Mouse (Mus musculus) midbrain, embryonic 15.5 days (tissue): ENCODE results near the gene Pkd1l2. TPM values are rescaled to one million over a fixed set of nuclear protein-coding genes. Genes with fewer than 3 reads are reported as not detected.

Source experiments
- ATAC-seq: fragments of 200-750 bp; cut with Nextera tagmentation; replicated peaks from 2 replicates; pipeline ENCODE4 v1.8.0; 2017; ENCODE audit warnings: moderate TSS enrichment
- H3K27ac ChIP-seq: fragments of 300-500 bp; sonication (generic); 2 replicates; pipeline ENCODE4 v1.5.1; 2015; ENCODE audit warnings: mild to moderate bottlenecking, inconsistent platforms
- H3K27me3 ChIP-seq: fragments of 300-500 bp; sonication (generic); replicated peaks from 2 replicates; pipeline ENCODE4 v1.6.1; 2015; ENCODE audit warnings: inconsistent platforms
- H3K36me3 ChIP-seq: fragments of 300-500 bp; sonication (generic); replicated peaks from 2 replicates; pipeline ENCODE4 v1.6.1; 2015; ENCODE audit warnings: inconsistent platforms
- H3K4me1 ChIP-seq: fragments of 300-500 bp; sonication (generic); 2 replicates; pipeline ENCODE4 v1.6.1; 2015; ENCODE audit warnings: inconsistent platforms
- H3K4me2 ChIP-seq: fragments of 300-500 bp; sonication (generic); 2 replicates; pipeline ENCODE4 v1.6.1; 2015; ENCODE audit warnings: inconsistent platforms, mild to moderate bottlenecking, moderate library complexity
- H3K4me3 ChIP-seq: fragments of 300-500 bp; sonication (generic); 2 replicates; pipeline ENCODE4 v1.5.1; 2015; ENCODE audit warnings: mild to moderate bottlenecking, inconsistent platforms
- H3K9ac ChIP-seq: fragments of 300-500 bp; sonication (generic); 2 replicates; pipeline ENCODE4 v1.6.1; 2015; ENCODE audit warnings: mild to moderate bottlenecking, inconsistent platforms
- H3K9me3 ChIP-seq: fragments of 300-500 bp; sonication (generic); 2 replicates; pipeline ENCODE4 v1.6.1; 2016; ENCODE audit warnings: inconsistent platforms
- WGBS: fragments of 180-500 bp; shearing (Covaris S2); methylation state at CpG from one replicate; pipeline ENCODE4 v1.1.7; 2015; ENCODE audit warnings: mixed read lengths; 5-methylcytosine and 5-hydroxymethylcytosine counted together
- polyA plus RNA-seq: library from polyadenylated mRNA; unstranded; fragments of >200 nt; fragmentation: Nextera tagmentation; extraction: Ambion mirVana; gene quantifications from 2 replicates; pipeline ENCODE4 v1.2.1, GENCODE M21; 2015

Pkd1l2 gene
- polyA plus RNA-seq, 1 experiment from 2014 or later: not detected

DNA sequence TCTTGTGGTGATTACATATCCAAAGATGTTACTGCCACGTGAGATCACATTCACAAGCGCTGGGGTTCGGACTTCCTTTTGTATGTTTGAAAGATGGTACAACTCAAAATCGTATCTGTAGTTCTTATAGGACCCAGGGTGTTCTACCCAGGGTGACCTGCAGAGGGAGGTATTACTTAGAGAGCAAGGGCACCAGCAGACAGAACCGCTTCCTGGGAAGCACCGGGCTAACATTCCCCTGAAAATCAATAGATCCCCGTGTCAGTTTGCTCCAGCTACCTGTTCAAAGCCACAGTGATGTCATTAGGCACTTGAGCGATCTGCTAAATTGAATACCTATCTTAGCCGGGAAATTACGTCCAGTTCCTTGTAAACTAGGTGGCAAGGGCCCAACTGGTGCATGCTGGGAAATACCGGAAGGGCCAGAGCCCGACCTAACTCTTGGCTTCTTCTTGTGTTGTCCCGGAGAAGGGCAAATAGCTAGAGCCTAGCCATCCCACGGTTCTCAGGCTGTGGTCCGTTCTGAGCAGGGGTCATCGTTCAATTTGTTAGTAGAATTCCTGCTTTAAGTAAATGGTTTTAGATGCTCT lies 27.6 kb upstream of the Pkd1l2 start:
- no peak overlapping the region for H3K4me3 ChIP-seq
- no peak for ATAC-seq
- no peak overlapping the region for H3K27ac ChIP-seq
- H3K9me3 ChIP-seq: no peaks in the 10 kb centered on the region
- 57% methylated on average over 16 of the region's 16 CpGs for WGBS
- H3K4me2 ChIP-seq: no peak overlapping the region
- H3K9ac ChIP-seq: no peak overlapping the region
- H3K4me1 ChIP-seq: no peaks in the 10 kb centered on the region
- no peaks in the 10 kb centered on the region for H3K27me3 ChIP-seq
- H3K36me3 ChIP-seq: no peaks in the 10 kb centered on the region

DNA sequence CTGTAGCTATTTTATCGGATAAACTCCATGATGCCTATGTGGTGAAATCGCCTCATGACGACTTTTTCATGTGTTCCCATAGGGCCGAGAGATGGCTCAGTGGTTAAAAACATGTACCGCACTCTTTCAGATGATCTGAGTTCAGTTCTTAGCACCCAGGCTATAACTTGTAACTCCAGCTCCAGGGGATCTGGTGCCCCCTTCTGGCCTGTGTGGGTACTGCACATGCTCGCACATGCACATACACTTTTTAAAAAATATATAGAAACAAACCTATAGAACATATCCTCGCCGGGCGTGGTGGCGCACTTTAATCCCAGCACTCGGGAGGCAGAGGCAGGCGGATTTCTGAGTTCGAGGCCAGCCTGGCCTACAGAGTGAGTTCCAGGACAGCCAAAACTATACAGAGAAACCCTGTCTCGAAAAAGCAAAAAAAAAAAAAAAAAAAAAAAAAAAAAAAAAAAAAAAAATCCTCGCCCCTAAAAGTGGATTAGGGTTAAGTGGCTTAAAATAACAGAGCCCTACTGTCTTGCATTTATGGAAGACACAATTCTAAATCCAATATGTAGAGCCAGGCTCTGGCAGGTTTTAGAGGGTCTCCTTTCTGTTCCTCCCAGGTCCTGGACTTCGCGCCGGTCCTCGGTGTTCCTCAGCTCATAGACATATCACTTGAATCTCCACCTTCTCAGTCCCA lies 26.9 kb upstream of the Pkd1l2 start:
- Histone ChIP-seq H3K27ac (no peak overlapping the region), H3K9me3 (no peaks in the 10 kb centered on the region), H3K4me1 (no peaks in the 10 kb centered on the region), H3K4me3 (no peak overlapping the region), H3K27me3 (no peaks in the 10 kb centered on the region), H3K36me3 (no peaks in the 10 kb centered on the region), H3K9ac (no peak overlapping the region), H3K4me2 (no peak overlapping the region)
- no peak for ATAC-seq
- 87% methylated on average over 19 of the region's 19 CpGs for WGBS

DNA sequence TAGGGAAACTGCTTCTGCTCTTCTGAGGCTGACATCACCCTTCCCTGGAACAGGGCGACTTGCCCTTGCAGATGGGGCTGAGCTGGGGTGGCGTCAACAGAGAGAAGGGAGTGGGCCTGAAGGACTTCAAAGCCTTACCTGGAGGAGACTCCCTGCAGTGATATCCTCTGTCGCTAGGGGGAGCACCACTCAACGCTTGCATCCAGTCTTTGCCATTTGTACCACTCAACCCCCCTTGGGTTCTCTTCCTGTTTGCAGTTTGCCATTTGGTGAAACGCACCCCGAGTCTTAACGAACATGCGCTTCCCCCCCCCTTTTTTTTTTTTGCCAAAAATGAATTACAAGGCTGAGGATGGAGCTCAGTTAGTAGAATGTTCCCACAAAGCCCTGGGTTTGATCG lies 25.3 kb upstream of the Pkd1l2 start:
- no peak for ATAC-seq
- WGBS: 25% methylated on average over 9 of the region's 9 CpGs

DNA sequence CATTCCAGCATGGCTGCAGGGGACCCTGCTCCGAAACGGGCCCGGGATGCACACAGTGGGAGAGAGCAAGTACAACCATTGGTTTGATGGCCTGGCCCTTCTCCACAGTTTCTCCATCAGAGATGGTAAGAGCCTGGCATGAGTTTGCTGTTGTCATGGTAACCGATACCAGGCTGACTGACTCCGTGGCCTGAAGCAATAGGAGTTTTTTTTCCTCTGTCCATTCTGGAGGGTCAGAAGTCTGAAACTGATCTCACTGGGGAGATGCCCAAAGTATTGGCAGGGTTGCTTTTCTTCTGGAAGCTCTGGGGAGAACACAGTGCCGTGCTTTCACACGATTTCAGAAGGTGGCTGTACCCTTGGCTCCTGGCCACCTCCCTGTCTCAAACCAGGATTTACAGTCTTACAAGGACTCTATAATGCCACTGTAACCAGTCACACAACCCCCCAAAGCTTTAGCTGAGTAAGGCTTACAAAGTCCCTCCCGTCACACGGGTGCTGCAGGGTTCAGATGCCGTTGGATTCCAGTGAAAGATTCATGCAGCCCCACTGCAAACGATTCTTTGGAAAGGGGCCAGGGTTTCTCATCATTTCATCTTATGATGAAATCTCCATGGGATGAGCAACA lies 15.4 kb upstream of the Pkd1l2 start:
- peak; percentile 82 for ATAC-seq
- peaks cover 14% of the 10 kb centered on the region for H3K4me1 ChIP-seq
- H3K4me2 ChIP-seq: peak overlapping the region; percentile 16; the same call in 1 of the 2 replicates
- no peaks in the 10 kb centered on the region for H3K36me3 ChIP-seq
- H3K27me3 ChIP-seq: no peaks in the 10 kb centered on the region
- H3K4me3 ChIP-seq: no peak overlapping the region
- H3K27ac ChIP-seq: peak overlapping the region; percentile 60; the same call in 1 of the 2 replicates
- H3K9ac ChIP-seq: no peak overlapping the region
- 36% methylated on average over 11 of the region's 11 CpGs for WGBS
- no peaks in the 10 kb centered on the region for H3K9me3 ChIP-seq

More for the DNA sequence above, 25.3 kb upstream of the Pkd1l2 start:
- Histone ChIP-seq H3K4me2 (no peak overlapping the region), H3K36me3 (no peaks in the 10 kb centered on the region), H3K9ac (no peak overlapping the region), H3K4me1 (no peaks in the 10 kb centered on the region), H3K4me3 (no peak overlapping the region), H3K9me3 (no peaks in the 10 kb centered on the region), H3K27me3 (no peaks in the 10 kb centered on the region), H3K27ac (no peak overlapping the region)

DNA sequence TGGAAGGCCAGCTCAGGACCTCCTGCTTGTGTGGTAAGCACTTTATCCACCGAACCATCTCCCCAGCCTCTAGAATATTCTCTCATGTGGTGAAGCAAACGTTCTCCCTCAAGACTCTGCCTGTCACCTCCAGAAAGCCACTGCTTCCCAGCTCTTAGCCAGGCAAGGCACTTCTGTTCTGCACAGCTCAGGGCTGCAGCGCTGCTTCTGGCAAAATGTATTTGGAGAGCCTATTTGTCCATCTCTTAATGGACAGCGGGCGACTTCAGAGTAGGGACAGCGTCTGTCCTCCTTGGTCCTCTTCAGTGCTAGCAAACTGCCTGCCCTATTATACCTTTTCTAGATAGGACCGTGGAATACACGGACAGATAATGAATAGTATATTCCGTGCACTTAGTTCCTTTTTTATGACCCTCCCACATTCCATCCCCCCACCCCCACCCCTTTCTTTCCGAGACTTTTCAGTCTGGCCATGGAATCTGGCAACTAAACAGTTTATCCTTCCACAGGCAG lies 14.9 kb upstream of the Pkd1l2 start:
- Histone ChIP-seq H3K4me2 (peak overlapping the region; percentile 16; the same call in 1 of the 2 replicates), H3K27ac (peak overlapping the region; percentile 60)

DNA sequence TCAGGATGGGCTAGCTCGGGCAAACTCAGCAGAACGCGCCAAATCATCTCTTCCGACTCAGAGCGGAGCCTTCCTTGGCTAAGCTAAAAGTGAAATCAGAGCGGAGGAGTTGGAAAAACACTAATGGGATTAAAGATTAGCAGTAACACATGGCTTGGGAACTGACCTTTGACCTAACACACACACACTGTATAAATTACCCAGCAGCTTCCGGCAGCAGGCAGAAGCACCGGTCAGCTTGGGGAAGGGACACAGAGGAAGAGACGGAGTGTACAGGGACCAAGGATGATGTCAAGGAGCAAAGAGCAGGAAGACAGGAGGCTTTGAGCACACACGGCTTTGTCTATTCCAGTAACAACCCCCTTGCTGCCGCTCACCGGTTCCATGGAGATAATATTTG lies 13.4 kb upstream of the Pkd1l2 start, which contains the start of gene Bco1:
Bco1 (plus strand) TSS at position 208 of the 400 bp plus-strand sequence.
- no peaks in the 10 kb centered on the region for H3K36me3 ChIP-seq
- WGBS: 57% methylated on average over 12 of the region's 12 CpGs
- no peaks in the 10 kb centered on the region for H3K27me3 ChIP-seq
- H3K4me3 ChIP-seq: no peak within 1 kb of the TSS
- no peak within 1 kb of the TSS for H3K9ac ChIP-seq
- no peak within 1 kb of the TSS for H3K27ac ChIP-seq
- no peaks in the 10 kb centered on the region for H3K9me3 ChIP-seq
- peaks cover 14% of the 10 kb centered on the region for H3K4me1 ChIP-seq
- ATAC-seq: no peak
- H3K4me2 ChIP-seq: no peak within 1 kb of the TSS

More for the DNA sequence above, 14.9 kb upstream of the Pkd1l2 start:
- peaks cover 14% of the 10 kb centered on the region for H3K4me1 ChIP-seq
- 0 out of 2 replicates have a peak, but pooled peaks have one; percentile 11 for ATAC-seq
- no peak overlapping the region for H3K4me3 ChIP-seq
- no peaks in the 10 kb centered on the region for H3K36me3 ChIP-seq
- no peak overlapping the region for H3K9ac ChIP-seq
- WGBS: 70% methylated on average over 10 of the region's 10 CpGs
- H3K27me3 ChIP-seq: no peaks in the 10 kb centered on the region
- H3K9me3 ChIP-seq: no peaks in the 10 kb centered on the region

DNA sequence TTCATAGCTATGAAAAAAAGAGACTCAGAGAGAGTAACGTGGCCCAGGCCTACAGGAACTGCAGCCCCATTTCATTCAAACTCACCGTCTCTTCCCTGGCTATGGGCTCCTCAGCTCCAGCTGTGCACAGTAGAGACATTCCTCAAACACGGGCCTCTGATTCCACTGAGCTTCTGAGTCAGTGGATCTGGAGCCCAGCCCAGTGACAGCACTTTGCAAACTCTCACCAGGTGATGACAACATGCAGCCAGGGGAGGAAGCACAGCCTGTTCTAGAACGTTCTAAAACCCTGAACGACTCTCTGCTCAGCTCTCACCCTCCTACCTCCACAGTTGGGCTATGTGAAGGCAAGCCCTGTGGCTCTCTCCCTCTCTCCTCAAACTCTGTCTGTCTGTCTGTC lies 11.8 kb upstream of the Pkd1l2 start:
- Histone ChIP-seq H3K4me3 (no peak overlapping the region), H3K4me2 (no peak overlapping the region), H3K27ac (no peak overlapping the region), H3K9ac (no peak overlapping the region), H3K9me3 (no peaks in the 10 kb centered on the region), H3K4me1 (peaks cover 14% of the 10 kb centered on the region), H3K36me3 (no peaks in the 10 kb centered on the region), H3K27me3 (no peaks in the 10 kb centered on the region)
- ATAC-seq: no peak
- WGBS: 54% methylated on average over 5 of the region's 5 CpGs

DNA sequence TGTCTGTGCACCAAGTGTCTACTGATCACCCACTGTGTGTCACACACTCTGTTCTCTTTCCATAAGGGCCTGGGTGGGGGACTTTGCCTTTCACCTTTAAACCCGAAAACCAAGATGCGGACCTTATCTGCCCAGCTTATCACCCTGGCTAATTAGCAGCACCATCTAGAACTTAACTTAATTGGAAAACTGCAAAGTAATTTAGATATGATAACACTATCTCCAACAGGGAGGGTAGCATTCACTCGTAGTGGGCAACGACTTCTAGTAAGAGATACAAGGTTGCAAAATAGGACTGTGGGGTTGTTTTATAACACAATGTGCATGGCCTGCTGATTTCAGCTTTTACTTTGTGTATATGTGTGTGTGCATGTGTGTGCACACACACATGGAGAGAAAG lies 7.6 kb upstream of the Pkd1l2 start:
- 87% methylated on average over 4 of the region's 4 CpGs for whole genome bisulfite sequencing
- H3K36me3 ChIP-seq: no peaks in the 10 kb centered on the region
- no peak overlapping the region for H3K9ac ChIP-seq
- no peak overlapping the region for H3K4me3 ChIP-seq
- no peaks in the 10 kb centered on the region for H3K27me3 ChIP-seq
- H3K4me2 ChIP-seq: no peak overlapping the region
- no peaks in the 10 kb centered on the region for H3K4me1 ChIP-seq
- no peaks in the 10 kb centered on the region for H3K9me3 ChIP-seq
- H3K27ac ChIP-seq: no peak overlapping the region
- ATAC-seq: no peak

DNA sequence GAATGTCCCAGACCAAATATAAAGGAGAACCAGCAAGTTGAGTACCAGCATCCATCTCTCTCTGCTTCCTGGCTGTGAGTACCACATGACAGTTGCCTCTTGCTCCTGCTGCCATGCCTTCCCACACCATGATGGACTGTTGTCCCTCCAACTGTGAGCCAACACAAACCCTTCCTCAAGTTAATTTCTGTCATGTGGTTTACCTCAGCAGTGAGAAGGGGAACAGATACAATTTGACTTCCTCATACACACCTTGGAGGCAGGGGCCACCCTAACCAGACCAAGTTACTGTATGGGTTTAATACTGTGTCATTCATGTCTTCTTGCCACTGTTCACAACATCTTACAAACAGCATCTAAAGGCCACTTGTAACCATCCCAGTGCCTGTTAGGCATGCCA lies 4.8 kb upstream of the Pkd1l2 start:
- no peak overlapping the region for H3K9ac ChIP-seq
- H3K4me2 ChIP-seq: no peak overlapping the region
- no peak for ATAC-seq
- no peak overlapping the region for H3K27ac ChIP-seq
- no peaks in the 10 kb centered on the region for H3K9me3 ChIP-seq
- no peaks in the 10 kb centered on the region for H3K27me3 ChIP-seq
- H3K36me3 ChIP-seq: no peaks in the 10 kb centered on the region
- no peaks in the 10 kb centered on the region for H3K4me1 ChIP-seq
- H3K4me3 ChIP-seq: no peak overlapping the region

DNA sequence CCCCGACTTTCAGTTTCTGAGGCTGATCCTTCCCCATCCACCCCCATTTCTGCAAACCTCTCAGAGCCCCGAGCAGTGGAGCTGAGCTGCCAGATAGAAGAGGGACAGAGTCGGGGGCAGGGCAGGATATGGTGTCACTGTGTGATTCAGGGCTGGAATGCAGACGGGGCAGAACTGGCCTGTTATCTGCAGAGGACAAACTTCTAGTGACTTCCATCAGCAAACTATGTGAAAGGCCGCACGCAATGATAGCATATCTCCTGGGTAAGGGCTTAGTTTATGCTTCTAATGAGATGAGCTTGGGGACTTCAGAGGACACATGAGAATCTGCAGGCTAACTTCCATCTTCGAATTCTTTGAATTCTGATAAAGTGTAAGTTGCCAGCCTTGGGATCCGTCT lies 3.3 kb upstream of the Pkd1l2 start:
- Histone ChIP-seq H3K27ac (no peak overlapping the region), H3K9me3 (no peaks in the 10 kb centered on the region), H3K36me3 (no peaks in the 10 kb centered on the region), H3K27me3 (no peaks in the 10 kb centered on the region), H3K9ac (no peak overlapping the region), H3K4me3 (no peak overlapping the region), H3K4me2 (no peak overlapping the region), H3K4me1 (no peaks in the 10 kb centered on the region)
- ATAC-seq: no peak
- WGBS: 73% methylated on average over 8 of the region's 8 CpGs

DNA sequence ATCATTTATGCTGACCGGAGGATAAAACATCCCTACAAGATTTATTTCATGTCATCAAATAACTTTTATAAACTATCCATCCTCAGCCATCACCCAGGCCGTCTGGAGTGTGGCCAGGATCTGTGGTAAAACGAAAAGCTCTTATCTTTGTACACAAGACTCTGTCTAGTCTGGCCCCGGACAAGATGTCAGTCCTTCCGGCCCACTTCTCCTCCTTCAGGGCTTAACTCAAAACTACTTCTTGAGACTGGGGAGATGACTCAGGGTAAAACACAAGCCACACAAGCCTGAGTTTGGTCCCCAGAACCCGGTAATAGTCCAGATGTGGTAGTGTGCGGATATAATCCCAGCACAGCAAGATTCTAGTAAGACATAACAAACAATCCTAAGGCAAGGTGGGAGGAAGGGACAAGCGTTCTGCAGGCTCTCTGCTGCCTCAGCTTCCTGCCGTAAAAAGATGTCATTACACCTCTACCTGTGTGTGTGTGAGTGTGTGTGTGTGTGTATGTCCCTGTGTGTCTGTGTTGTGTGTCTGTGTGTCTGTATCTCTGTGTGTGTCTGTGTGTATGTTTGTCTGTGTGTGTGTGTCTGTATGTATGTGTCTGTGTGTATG lies 804 bp upstream of the Pkd1l2 start:
- Histone ChIP-seq H3K4me3 (no peak overlapping the region), H3K9ac (no peak overlapping the region), H3K27ac (no peak overlapping the region), H3K36me3 (no peaks in the 10 kb centered on the region), H3K4me2 (no peak overlapping the region), H3K27me3 (no peaks in the 10 kb centered on the region), H3K4me1 (no peaks in the 10 kb centered on the region), H3K9me3 (no peaks in the 10 kb centered on the region)
- 79% methylated on average over 9 of the region's 9 CpGs for WGBS
- no peak for ATAC-seq

DNA sequence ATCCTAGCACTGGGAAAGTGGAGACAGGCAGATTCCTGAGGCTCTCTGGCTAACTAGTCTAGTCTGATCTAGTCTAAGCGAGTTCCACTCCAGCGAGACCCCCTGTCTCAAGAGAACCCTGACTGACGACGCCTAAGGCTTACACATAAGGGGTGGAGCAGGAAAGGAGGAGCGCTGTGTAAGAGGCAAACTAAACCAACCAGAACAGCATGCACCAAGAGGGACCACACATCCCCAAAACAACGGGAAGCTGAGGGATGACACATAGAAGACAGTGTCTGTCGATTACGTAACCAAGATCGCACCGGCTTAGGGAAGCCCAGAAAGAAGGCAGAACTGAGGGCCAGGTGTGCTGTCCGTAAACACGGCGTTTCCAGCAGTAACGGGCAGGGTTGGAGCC lies 2.6 kb downstream of the Pkd1l2 start:
- H3K9ac ChIP-seq: no peak overlapping the region
- H3K9me3 ChIP-seq: no peaks in the 10 kb centered on the region
- no peaks in the 10 kb centered on the region for H3K36me3 ChIP-seq
- H3K4me2 ChIP-seq: no peak overlapping the region
- no peak overlapping the region for H3K4me3 ChIP-seq
- H3K27ac ChIP-seq: no peak overlapping the region
- 89% methylated on average over 14 of the region's 14 CpGs for WGBS
- ATAC-seq: no peak
- no peaks in the 10 kb centered on the region for H3K27me3 ChIP-seq
- no peaks in the 10 kb centered on the region for H3K4me1 ChIP-seq
